In the genomic region with DNA sequence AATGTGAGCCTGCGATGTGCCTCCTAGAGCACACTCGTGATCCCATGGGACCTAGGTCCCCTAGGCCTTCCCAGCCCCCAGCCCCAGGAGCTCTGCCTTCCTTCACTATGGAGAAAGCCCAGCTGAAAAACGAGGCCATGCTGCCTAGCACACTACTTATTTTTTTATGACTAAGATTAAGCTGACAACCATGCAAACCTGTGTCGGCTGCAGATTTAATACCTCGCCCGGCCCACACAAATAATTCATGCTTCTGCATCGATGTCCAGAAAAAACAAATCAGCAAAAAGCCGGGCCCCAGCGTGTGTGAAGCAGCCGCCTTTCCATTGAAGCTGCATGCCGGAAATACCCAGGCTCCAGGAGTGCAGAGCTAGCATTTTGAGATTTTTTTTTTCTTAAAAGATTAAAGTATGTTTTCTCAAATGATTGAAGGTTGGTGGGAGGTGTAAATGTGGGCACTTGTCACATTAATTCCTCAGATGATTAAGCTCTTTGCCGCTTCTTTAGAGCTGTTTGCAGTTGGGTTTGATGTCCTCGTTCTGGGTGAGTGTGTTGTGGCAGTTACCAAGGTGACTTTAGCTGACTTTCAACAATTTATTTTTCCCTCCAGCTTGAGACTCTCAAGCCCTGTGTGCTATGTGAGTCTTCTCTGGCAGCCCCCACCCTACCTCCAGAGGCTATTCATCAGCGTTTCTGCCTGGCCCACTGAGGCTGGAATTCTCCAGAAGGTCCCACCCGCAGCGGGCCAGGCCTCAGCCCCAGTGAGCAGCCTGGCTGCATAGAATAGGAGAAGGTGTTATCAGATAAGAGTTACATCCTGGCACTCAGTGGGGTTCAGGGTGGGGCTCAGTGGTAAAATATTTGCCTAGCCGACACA, we compare ENCODE assay signal across 8 mouse cellular contexts. TPM values are rescaled to one million over a fixed set of nuclear protein-coding genes. Genes with fewer than 3 reads are reported as not detected.
DNase-seq lines count a peak whose midpoint lies in the region; ATAC-seq and TF ChIP-seq lines count a peak whose summit lies in the region.

No protein-coding gene starts in this region.

- no peak overlapping the region for H3K4me3 ChIP-seq in heart, embryonic 13.5 days
- no peak overlapping the region for H3K4me3 ChIP-seq in ES-E14 (ENCODE audit: insufficient read depth in 1 of 2, low read depth in 1 of 2, low read length in 2 of 2, poor library complexity in 1 of 2, severe bottlenecking in 1 of 2)
- H3K4me3 ChIP-seq in forebrain, embryonic 16.5 days (replicated peaks; ENCODE audit: low read length), result no peak overlapping the region
- no peak overlapping the region for H3K4me3 ChIP-seq in liver, embryonic 14.5 days (ENCODE audit: insufficient read depth in 1 of 2, low read depth in 2 of 2, low read length in 2 of 2)

- H3K4me2 ChIP-seq in heart, embryonic 13.5 days, result no peak overlapping the region
- H3K4me2 ChIP-seq in forebrain, embryonic 16.5 days (ENCODE audit: low read length), result no peak overlapping the region
- no peak overlapping the region for H3K4me2 ChIP-seq in liver, embryonic 14.5 days (ENCODE audit: low read depth)

- peaks cover 36% of the 10 kb centered on the region for H3K4me1 ChIP-seq in heart, embryonic 13.5 days
- H3K4me1 ChIP-seq in ES-E14 (ENCODE audit: control insufficient read depth in 2 of 2, insufficient read depth in 2 of 2, low read length in 2 of 2, poor library complexity in 1 of 2), result peaks cover 9 to 35% of the 10 kb centered on the region in 2 experiments; a peak in 3 of 4 replicates
- H3K4me1 ChIP-seq in forebrain, embryonic 16.5 days (replicated peaks; ENCODE audit: control insufficient read depth, insufficient read depth, low read length), result peaks cover 8% of the 10 kb centered on the region
- peaks cover 10 to 13% of the 10 kb centered on the region in 2 experiments for H3K4me1 ChIP-seq in liver, embryonic 14.5 days (replicated peaks; ENCODE audit: control insufficient read depth in 2 of 2, insufficient read depth in 2 of 2, low read length in 1 of 2)

- intact Hi-C loops in left cerebral cortex, postnatal 4 days (cut with DNase I), result no loop called here

- ATAC-seq in heart, embryonic 13.5 days (ENCODE audit: extremely low read depth, insufficient number of reproducible peaks, low FRiP score, low TSS enrichment), result no peak
- no peak for ATAC-seq in forebrain, embryonic 16.5 days
- peak; percentile 67 for ATAC-seq in liver, embryonic 14.5 days (ENCODE audit: insufficient read depth)

- in situ Hi-C loops in ES-E14 (cut with MboI; ENCODE audit: low sequenced_read_pairs in 2 of 2, unreplicated experiment in 2 of 2), result no loop called here

- 29% methylated on average over 17 of the region's 17 CpGs for WGBS in heart, embryonic 13.5 days
- 58% methylated on average over 17 of the region's 17 CpGs for WGBS in forebrain, embryonic 16.5 days
- WGBS in liver, embryonic 14.5 days (ENCODE audit: insufficient replicate concordance), result 48% methylated on average over 17 of the region's 17 CpGs

- no peaks in the 10 kb centered on the region for H3K27me3 ChIP-seq in heart, embryonic 13.5 days (replicated peaks)
- H3K27me3 ChIP-seq in forebrain, embryonic 16.5 days (replicated peaks; ENCODE audit: control insufficient read depth, insufficient read depth, low read length), result no peaks in the 10 kb centered on the region
- H3K27me3 ChIP-seq in liver, embryonic 14.5 days (ENCODE audit: control insufficient read depth, insufficient read depth, low read length), result no peaks in the 10 kb centered on the region

- no peak for TF ChIP-seq CTCF in liver, embryonic 14.5 days (IDR thresholded peaks at IDR 0.05; ENCODE audit: low read depth)

- no peaks in the 10 kb centered on the region for H3K9me3 ChIP-seq in heart, embryonic 13.5 days
- H3K9me3 ChIP-seq in ES-E14 (ENCODE audit: control insufficient read depth, insufficient read depth, low read depth, low read length), result no peaks in the 10 kb centered on the region
- H3K9me3 ChIP-seq in forebrain, embryonic 16.5 days (ENCODE audit: control insufficient read depth, low read length), result no peaks in the 10 kb centered on the region
- no peaks in the 10 kb centered on the region for H3K9me3 ChIP-seq in liver, embryonic 14.5 days (ENCODE audit: control insufficient read depth, low read length)

- no peak for TF ChIP-seq EP300 in liver, embryonic 14.5 days (IDR thresholded peaks at IDR 0.05; ENCODE audit: low read depth)

- H3K36me3 ChIP-seq in heart, embryonic 13.5 days, result peaks cover 41% of the 10 kb centered on the region
- H3K36me3 ChIP-seq in ES-E14 (ENCODE audit: control insufficient read depth, insufficient read depth, low read length, poor library complexity, severe bottlenecking), result no peaks in the 10 kb centered on the region; the same call in 1 of the 2 replicates
- peaks cover 9% of the 10 kb centered on the region; the same call in 1 of the 2 replicates for H3K36me3 ChIP-seq in forebrain, embryonic 16.5 days (ENCODE audit: control insufficient read depth, insufficient read depth)
- no peaks in the 10 kb centered on the region; the same call in 1 of the 2 replicates for H3K36me3 ChIP-seq in liver, embryonic 14.5 days (replicated peaks; ENCODE audit: control insufficient read depth, insufficient read depth, low read depth)

- H3K9ac ChIP-seq in heart, embryonic 13.5 days, result peak overlapping the region; percentile 42
- no peak overlapping the region for H3K9ac ChIP-seq in ES-E14 (ENCODE audit: insufficient read depth, low read depth, low read length, poor library complexity, severe bottlenecking)
- no peak overlapping the region for H3K9ac ChIP-seq in forebrain, embryonic 16.5 days (replicated peaks; ENCODE audit: low read depth, low read length)
- no peak overlapping the region for H3K9ac ChIP-seq in liver, embryonic 14.5 days (replicated peaks)

- no peak for DNase-seq in heart, adult 9 months (ENCODE audit: low spot score in 2 of 2)
- DNase-seq in ES-E14 (ENCODE audit: low read depth, low spot score), result no peak
- DNase-seq in liver, embryonic 14.5 days (ENCODE audit: low read depth in 3 of 3, low spot score in 3 of 3), result no peak
- peak; percentile 41 for DNase-seq in thymus, postnatal 14 days
- no peak for DNase-seq in left cerebral cortex, postnatal 4 days
- no peak for DNase-seq in spleen, adult 12 weeks (ENCODE audit: low spot score)

- peak overlapping the region; percentile 84 for H3K27ac ChIP-seq in heart, embryonic 13.5 days (replicated peaks)
- peak overlapping the region; percentile 59; the same call in 1 of the 2 replicates for H3K27ac ChIP-seq in ES-E14 (ENCODE audit: insufficient read depth, low read depth, low read length, poor library complexity, severe bottlenecking)
- peak overlapping the region; percentile 43; the same call in 1 of the 2 replicates for H3K27ac ChIP-seq in forebrain, embryonic 16.5 days (ENCODE audit: low read length)
- H3K27ac ChIP-seq in liver, embryonic 14.5 days, result no peak overlapping the region

TF ChIP-seq in ES-E14, 5 proteins besides CTCF, POLR2A, EP300 and RAD21:
- TF ChIP-seq ZC3H11A (IDR thresholded peaks at IDR 0.05; ENCODE audit: borderline replicate concordance, low read depth, low read length) (no peak), CHD2 (IDR thresholded peaks at IDR 0.05; ENCODE audit: low read depth, low read length) (no peak), MAFK (IDR thresholded peaks at IDR 0.05; ENCODE audit: insufficient read depth, low read depth, low read length) (no peak), HCFC1 (IDR thresholded peaks at IDR 0.05; ENCODE audit: borderline replicate concordance, insufficient read depth, low read length) (no peak), ZNF384 (IDR thresholded peaks at IDR 0.05; ENCODE audit: low read depth, low read length) (no peak)

RNA-seq across cellular contexts. Expression of gene Trim8, which starts 30.9 kb away (rescaled TPM):
- 13.2 and 13.9 TPM in 2 replicates for polyA plus RNA-seq in heart, embryonic 13.5 days (2015; fragmentation: Nextera tagmentation; extraction: Ambion mirVana)
- total RNA-seq in ES-E14 (2012; rRNA removed), result 26.1 and 33.2 TPM in 2 replicates
- 24.5 and 27.7 TPM in 2 replicates for polyA plus RNA-seq in forebrain, embryonic 16.5 days (2015; fragmentation: Nextera tagmentation; extraction: Ambion mirVana)
- polyA plus RNA-seq in liver, embryonic 14.5 days (2012; rRNA removed), result 7.3 and 7.7 TPM in 2 replicates
- 7.5 and 10.1 TPM in 2 replicates for polyA plus RNA-seq in liver, embryonic 14.5 days (2014; fragmentation: Nextera tagmentation; extraction: Ambion mirVana)
- total RNA-seq in left cerebral cortex, postnatal 4 days (2021), result 100 to 1,000 TPM; 113 to 119 TPM
